Mouse (Mus musculus): ENCODE data around the gene Tfdp1.

The Tfdp1 gene

GRCm38 (mm10) chr8:13427351-13427750 lies 88.8 kb downstream of the Tfdp1 start:
- no peak for DNase-seq
